Mouse (Mus musculus): ENCODE data around the gene Gm826.
A peak's percentile ranks its signal among the peaks of the same experiment; 100 is the strongest.

The Gm826 gene

DNA sequence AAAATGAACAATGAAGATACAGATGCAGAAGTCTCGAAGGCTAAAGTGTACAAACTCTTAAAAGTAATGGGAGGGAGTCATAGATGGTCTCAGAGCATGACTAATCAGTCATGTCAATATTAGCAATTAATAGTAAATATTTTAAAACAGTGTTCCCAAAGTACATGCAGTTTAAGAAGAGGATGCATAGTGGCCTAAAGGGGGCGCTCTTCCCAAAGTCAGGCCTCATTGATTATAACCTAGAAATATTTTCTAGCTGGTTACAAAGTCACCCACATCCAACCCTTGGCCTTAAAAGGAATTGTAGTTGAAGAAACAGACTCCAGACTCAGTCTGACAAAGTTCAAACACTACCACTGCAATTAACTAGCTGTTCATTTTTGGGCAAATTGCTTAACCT is 20.4 kb upstream of the Gm826 start:
- no peak for DNase-seq (ENCODE audit: extremely low read depth, insufficient read length, low spot score)

DNA sequence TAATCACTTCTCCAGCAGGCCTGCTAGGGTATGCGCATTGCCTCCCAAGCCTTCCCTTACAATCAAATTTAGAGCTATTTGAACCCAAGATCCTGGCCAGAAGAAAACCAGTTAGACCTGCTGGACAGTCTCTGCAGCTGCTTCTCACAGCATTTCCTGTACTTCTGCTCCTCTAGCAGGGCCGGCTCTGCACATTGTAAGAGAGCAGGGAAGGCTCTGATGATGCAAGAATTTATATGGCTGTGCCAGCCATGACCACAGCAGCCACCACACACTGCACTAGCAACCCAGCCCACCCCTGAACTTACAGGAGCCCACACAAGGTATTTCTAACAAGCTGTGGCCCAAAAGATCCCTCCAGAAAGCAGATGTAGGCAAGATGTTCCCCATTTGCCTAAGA is 19.6 kb upstream of the Gm826 start:
- no peak for DNase-seq (ENCODE audit: extremely low read depth, insufficient read length, low spot score)

DNA sequence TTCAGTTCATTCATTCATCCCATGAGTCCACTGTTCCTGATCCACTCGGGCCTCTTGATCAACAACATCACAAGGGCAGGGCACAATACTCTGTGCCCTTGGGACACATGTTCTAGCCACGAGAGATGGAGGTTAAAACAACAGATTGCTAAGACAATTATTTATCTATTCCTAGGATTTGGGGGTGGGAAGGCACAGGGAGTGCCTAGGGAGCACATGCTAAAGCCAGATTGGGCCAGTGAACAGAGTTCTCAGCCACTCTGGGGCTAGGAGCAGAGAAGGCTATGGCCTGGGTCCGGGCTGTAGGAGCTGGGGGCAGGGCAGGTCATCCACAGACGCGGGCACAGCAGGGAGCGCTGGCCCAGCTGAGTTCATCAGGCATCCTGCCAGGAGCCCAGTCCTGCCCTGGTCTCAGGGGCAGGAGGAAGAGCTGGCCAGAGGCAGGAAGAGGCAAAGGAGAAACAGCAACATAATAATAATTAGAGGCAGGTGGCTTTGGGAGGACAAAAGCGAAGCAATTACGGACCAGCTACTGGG is 17.1 kb upstream of the Gm826 start:
- no peak for DNase-seq (ENCODE audit: extremely low read depth, insufficient read length, low spot score)

DNA sequence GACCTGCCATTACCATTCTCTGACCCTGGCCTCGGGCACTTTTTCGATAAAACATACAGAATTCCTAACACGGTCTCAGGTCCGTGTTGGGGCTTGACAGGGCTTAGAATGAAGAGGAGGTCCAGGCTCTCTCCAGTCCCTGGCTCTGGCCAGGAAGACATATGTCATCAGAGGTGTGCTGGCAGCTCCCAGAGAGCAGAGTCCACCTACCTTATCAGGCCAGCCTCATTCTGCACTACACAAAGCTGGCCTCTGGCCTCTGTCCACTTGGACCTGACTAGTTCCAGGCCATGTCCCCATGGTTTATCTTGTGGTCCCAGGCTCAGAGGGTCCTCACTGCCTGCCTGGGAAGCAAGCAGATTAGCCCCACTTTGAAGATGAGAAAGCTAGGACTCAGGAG is 15.6 kb upstream of the Gm826 start:
- no peak for DNase-seq (ENCODE audit: extremely low read depth, insufficient read length, low spot score)

DNA sequence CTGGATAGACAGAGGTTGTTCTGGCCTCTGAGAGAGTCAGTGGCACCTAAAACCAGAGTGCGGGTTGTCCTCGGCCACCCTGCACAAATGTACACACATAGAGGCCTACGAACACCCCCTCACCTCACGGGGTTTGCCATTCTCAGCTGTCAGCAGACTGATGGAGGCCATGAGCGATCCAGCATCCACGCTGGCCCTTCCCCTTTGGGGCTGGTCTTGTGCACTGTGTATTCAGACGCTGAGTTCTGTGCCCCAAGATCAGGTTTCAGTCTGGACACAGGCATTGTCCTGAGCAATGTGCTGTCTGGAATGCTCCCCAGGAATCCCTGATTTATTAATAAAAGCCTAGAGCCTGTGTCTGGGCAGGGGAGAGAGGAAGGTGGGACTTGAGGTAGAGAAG is 14.8 kb upstream of the Gm826 start:
- DNase-seq (ENCODE audit: extremely low read depth, insufficient read length, low spot score) = no peak

DNA sequence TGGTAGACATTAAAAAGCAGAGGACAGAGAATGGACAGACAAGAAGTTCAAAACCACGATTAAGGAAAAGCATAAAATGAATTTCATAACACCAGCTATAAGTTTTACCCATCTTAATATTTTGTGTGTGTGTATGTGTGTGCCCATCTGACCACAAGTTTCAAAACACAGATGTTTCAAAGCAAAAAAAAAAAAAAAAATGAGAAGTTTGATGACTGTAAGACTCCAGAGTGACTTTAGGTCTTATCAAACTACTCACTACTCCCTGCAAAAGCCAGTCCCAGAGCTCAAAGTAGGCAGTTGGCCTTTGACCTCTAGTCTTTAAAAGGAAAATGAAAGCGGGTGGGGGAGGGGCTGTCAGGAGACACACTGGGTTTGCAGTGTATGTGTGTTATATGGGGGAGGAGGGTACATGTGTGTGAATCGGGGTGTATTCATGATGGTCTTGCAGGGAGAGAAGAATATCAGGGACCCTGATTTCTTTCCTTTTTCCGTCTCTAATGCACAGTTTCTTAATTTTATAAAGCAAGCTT is 14.2 kb upstream of the Gm826 start:
- DNase-seq (ENCODE audit: extremely low read depth, insufficient read length, low spot score) = no peak

DNA sequence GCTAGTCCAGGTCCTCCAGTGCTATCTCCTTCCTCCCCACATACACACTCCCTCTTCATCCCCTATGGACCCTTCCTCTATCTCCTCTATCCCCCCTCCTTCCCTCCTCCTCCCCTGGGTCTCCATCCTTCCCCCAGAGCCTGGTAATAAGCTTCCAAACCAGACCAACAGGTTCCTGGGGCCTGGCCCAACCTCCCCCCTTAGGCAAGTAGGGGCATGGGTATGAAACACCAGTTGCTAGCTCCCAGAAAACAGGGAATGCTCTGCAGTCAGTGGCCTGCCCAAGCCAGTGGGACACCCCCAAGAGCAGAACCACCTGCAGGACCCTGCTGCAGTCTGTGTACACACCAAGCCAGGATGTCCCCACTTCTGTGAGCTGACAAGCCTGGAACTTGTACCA is 11.7 kb upstream of the Gm826 start:
- DNase-seq (ENCODE audit: extremely low read depth, insufficient read length, low spot score) = no peak

DNA sequence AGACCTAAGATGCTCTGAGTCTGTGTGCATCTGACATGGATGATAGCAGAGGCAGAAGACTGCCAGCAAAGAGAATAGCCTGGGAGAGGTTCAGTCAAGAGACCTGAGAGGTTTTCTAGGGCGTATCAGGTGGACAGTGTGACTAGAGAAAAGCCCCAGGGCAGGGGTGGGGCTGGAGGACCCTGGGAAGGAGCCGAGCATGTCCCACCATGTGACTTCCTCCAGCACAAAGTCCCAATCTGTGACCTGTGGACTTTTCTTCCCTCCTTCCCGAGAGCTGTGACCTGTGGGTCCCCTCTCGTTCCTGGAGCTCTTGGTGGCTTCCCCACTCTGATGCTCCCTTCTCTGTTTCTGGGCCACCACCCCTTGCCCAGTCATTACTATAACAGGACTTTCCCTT is 6.2 kb upstream of the Gm826 start:
- DNase-seq (ENCODE audit: extremely low read depth, insufficient read length, low spot score) = no peak

DNA sequence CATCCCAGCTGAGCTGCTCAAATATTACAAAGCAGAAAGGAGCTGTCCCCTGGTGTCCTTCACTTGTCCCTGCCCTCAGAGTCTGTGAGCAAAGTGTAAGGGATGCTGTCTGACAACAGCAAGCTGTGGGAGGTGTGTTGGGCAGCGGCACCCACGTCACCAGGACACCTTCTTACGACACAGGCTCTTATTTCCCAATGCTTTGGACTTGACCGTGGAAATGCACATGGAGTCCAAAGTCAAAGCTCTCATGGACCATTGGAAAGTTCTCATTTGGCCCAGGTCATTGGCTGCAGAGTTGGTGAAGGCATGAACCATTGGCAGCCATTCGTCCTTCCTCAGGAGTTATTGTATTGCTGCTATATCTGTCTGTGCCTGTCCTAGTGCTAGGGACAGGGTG is 5.6 kb upstream of the Gm826 start:
- no peak for DNase-seq (ENCODE audit: extremely low read depth, insufficient read length, low spot score)

DNA sequence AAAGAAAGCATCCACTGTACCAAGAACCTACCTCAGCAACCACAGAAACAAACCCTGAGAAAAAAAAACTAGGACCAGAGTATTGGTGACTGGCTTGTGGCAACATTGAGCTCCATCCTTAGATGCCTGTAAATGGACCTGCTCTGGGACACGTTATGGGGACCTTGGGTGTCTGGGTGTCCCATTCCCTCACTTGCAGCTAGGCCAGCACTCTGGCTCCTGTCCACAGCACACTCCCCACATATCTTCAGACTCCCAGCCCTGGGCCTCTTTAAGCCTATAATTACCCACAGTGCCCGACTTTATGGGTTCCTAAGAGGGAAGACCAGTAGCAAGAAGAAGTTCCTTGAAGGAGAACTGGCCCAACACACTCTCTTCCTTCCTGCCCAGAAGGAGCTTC is 2.1 kb upstream of the Gm826 start:
- no peak for DNase-seq (ENCODE audit: extremely low read depth, insufficient read length, low spot score)

DNA sequence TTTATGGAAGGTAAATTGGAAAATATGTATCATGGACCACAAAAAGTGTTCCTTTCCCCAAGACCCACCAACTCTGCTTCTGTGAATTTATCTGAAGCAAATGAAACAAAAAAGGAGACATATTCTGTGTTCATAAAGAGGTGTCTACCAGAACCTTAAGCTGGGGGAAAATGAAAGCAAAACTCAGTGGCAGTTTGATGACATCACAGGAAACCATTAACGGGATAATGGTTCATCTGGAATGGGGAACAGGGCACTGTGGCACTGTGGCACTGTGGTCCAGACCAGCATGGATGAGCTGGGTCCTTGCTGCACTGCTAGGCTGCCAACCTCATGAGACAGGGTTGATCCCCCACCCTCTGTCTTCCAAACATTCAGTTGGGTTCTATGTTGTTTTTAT is 1.1 kb upstream of the Gm826 start:
- DNase-seq (ENCODE audit: extremely low read depth, insufficient read length, low spot score) = peak; percentile 12

DNA sequence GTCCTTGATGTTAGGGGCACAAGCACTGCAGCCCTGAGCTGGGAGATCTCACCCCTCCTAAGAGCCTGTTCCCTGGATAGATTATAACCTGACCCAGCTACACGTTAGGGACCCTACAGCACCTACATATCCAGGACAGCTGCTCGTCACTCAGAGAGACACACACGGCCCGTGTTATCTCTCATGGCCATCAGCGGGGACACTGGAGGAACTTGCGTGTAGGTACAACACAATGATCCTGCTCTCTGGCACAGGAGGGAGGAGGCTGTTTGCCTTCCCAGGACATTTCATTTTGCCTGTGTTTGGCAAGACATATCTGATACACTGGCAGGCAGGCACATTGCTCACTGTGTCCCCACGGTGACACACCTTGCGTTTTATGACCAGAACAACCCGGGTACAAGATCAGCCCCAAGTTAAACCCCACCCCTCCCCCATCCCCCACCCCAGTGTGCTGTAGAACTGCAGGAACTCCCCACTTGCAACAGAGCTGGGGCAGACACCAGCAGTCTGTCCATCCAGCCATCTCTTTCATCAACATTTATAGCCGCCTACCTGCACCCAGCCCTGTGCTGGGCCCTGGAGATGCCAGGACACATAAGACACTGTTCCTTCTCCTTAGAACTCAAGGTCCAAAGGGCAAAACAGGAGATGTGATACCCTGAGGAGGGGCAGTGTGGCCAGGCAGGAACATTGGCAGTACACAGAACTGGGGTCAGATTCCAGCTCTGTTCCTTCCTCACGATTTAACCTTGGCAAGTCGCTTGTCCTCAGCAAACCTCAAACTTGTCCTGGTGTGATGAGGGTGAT is 1.2 kb downstream of the Gm826 start:
- DNase-seq (ENCODE audit: extremely low read depth, insufficient read length, low spot score) = no peak

DNA sequence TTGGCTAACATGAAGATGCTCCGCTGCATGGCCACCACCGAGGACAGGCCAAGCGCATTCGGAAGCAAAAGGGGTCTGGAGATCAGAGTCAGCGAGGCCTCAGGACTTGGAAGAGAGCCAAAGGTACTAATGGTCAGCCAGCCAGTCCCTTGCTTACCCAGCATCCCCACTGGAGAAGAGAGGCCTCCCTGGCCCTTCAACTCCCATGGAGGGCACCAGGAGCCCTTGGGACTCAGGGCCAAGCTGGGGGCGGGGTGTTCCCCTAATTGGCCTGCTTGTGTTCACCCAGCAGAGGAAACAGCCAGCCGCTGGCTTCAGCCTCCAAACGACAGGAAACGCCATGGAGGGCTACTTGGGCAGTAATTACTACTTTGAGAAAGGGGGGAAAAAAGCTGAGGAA is 5.1 kb downstream of the Gm826 start:
- peak; percentile 9 for DNase-seq (ENCODE audit: extremely low read depth, insufficient read length, low spot score)

DNA sequence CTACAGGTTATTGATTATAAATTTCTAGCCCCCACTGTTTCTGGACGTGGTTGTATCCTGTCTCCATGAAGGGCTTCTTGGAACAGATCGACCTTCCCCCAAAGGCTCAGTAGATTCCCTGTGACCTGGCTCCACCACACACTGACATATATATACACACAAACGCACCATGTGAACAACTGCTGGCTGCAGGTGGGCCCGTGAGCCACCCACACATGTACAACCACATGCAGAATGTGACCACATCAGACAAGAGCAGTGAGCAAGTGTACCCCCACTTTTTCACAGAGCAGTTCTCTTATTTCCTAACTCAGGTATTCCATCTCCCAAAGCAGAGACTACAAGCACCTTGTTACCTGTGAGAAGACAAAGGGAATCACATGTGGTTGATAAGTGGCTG is 6.2 kb downstream of the Gm826 start:
- no peak for DNase-seq (ENCODE audit: extremely low read depth, insufficient read length, low spot score)

DNA sequence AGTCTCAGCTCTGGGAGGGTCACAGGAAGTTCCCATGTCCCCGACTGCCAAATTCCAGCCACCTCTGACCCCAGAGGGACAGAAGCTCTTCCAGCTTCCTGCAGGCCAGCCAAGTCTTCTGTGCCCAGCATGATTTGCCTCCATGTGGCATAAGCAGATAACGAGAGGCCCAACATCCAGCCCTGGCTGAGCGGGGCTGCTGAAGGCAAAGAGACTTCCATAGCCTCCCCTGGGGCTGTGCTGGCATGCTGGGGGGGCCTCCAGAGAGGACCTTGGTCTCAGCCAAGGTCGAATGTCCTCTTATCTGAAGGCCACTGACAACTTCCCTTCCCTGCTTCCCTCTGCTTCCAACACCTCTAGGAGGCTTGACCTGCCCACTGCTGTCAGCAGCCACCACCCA is 6.8 kb downstream of the Gm826 start:
- no peak for DNase-seq (ENCODE audit: extremely low read depth, insufficient read length, low spot score)

DNA sequence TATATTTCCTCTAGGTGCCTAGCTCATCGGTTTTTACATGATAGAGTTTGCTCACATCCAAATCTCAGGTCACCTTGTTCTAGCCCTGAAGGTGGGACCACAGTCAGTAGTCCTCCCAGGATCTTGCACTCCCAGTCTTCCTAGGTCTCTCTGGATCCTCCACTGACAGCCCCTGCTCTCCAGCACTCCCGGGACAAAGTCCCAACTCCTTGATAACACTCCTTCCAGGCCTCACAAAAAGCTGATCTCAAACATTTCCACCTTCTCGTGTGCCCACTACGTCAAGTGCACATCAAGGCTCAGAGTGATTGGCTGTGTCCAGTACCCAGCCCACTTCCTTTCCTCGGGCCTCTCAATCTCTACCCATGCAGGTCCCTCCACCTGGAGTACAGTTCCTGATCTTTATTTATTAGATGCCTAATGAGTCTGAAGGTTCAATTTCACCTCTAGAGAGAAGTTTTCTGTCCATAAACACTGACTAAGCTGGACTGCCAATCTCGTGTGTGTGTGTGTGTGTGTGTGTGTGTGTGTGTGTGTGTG is 8.8 kb downstream of the Gm826 start:
- no peak for DNase-seq (ENCODE audit: extremely low read depth, insufficient read length, low spot score)

DNA sequence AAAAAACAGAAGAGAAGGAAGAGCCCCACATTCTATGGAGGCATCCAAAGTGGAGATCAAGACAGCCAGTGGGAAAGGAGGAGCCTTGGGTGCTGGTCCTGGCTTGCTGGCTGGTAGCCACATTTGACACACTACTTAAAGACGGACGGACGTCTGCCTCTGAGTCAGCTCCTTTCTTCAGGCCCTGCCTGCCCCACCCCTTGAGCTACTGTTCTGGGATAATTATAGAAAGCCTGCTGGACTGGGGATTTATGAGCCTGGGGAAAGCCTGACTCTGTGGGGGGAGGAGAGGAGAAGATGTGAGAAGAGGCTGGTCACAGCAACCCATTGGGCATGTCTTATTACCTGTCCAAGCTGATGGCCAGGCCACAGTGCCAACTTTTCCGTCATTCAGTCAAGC is 12.1 kb downstream of the Gm826 start:
- peak; percentile 22 for DNase-seq (ENCODE audit: extremely low read depth, insufficient read length, low spot score)

DNA sequence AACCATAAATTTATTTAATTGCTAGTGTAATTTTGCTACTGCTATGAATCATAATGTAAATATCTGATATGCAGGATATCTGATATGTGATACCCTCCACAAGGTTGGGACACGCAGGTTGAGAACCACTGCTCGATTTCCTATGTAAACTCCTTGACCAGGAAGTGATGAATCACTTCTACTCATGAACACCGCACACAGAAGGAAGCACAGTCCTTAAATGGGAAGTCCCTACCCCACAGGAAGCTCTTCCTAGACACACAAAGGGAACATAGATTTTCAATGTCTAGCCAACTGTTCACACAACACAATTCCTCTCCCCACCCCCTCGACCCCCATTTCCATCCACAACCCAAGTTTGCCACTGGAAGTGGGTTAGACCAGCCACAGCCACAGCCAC is 15.7 kb downstream of the Gm826 start:
- DNase-seq (ENCODE audit: extremely low read depth, insufficient read length, low spot score) = no peak

DNA sequence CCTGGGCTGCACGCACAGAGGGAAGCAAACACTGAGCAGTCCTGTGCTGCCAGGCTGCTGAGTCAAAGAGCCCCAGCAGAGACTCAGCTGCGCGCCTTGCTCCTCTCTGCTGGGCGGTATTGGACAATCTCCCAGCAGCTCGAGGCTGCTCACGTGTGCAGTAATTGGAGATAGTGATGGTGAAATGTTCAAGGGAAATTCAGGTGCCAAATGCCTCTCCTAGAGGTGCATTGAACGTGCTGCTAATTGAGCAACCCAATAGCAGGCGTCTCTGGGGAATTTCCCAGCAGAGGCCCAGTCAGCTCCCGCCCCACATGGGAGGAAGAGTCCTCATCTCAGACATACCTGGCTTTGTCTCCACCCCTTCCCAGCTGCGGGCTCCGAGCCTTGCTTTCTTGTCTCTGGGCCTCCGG is 20.4 kb downstream of the Gm826 start:
- DNase-seq (ENCODE audit: extremely low read depth, insufficient read length, low spot score) = no peak

DNA sequence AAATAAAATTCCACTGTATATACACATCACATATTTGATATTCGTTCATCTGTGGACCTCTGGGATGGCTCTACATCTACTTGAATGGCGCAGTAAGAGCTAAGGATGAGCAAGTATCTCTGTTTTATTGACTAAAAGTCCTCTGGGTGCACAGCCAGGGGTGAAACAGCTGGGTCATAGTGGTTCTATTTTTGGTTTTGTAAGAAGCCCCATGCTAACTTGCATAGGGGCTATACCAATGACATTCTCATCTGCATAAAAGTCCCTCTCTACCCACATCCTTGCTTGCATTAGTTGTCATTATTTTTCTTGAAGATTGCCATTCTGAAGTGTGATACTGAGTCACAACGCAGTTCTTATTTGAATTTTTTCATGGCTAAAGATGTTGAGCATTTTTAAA is 28.9 kb downstream of the Gm826 start:
- DNase-seq (ENCODE audit: extremely low read depth, insufficient read length, low spot score) = no peak

DNA sequence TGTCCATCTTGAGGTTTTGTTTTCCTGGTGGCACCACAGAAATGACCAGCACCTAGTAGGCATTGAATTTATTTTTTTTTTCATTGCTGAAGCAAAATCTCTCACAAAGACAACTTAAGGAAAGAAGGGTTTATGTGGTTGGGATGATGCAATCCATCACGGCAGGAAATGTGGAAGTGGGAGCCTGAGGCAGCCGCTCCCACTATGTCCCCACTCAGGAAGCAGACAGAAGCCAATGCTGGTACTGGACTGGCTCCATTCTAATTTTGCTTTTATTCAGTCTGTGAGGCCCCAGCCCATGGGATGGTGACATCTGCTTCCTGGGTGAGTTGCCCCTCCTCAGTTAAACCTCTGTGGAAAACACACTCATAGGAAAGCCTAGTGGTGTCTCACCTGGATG is 30.0 kb downstream of the Gm826 start:
- no peak for DNase-seq (ENCODE audit: extremely low read depth, insufficient read length, low spot score)

DNA sequence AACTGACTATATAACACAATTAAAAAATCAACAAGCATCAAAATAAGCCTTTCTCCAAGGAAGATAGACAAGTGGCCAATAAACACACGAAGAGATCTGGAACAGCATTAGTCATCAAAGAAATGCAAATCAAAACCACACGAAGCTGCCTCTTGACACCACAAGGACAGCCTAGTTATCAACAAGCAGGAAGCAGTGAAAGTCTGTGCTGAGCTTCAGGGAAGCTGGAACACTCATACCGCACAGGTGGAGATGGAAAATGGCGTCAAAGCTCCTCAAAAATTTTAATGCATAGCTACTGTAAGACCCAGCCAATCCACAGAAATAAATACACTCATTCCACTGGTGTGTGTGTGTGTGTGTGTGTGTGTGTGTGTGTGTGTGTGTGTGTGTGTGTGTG is 31.9 kb downstream of the Gm826 start:
- DNase-seq (ENCODE audit: extremely low read depth, insufficient read length, low spot score) = no peak

Data from 3134 (cell line).